Mouse (Mus musculus): ENCODE results near the gene Ints12.

- no peak for TF ChIP-seq CTCF (IDR thresholded peaks at IDR 0.05; ENCODE audit: control insufficient read depth, insufficient read depth, insufficient replicate concordance, low read depth, low read length)
- no peak for TF ChIP-seq POLR2A (IDR thresholded peaks at IDR 0.05; ENCODE audit: control insufficient read depth, low read depth, low read length)
Observed at GRCm38 (mm10) chr3:133092936-133093335, 1.3 kb downstream of the Ints12 start.
